Mouse (Mus musculus) left cerebral cortex, adult 6 months (tissue): Measurements from ENCODE around the gene Pcolce2. TPM values are rescaled to one million over a fixed set of nuclear protein-coding genes. Genes with fewer than 3 reads are reported as not detected.

Experiments
- long read RNA-seq, 2 experiments: library from polyadenylated mRNA; unstranded; transcript quantifications; one replicate each; pipeline ENCODE4 v2.0.0; 2019 to 2020
- polyA plus RNA-seq: library from polyadenylated mRNA; unstranded; fragments of <200 nt; fragmentation: Nextera tagmentation; gene quantifications from 2 replicates; pipeline ENCODE4 v1.2.3, GENCODE M21; 2021

Gene Pcolce2
- polyA plus RNA-seq: 1.3 and 3.8 TPM in 2 replicates
- long read RNA-seq, experiment 1, full-length matches to known transcripts: 12 of 13 reads
- long read RNA-seq, experiment 1, partial matches to known transcripts: 0 of 13 reads
- long read RNA-seq, experiment 1, other reads (novel, unspliced or antisense): 1 of 13 reads
- long read RNA-seq, experiment 2, full-length matches to known transcripts: 5 of 7 reads
- long read RNA-seq, experiment 2, partial matches to known transcripts: 0 of 7 reads
- long read RNA-seq, experiment 2, other reads (novel, unspliced or antisense): 2 of 7 reads

GRCm38 (mm10) chr9:95637271-95638181 is at the start of gene Pcolce2:
TSS of gene Pcolce2 (plus strand) at chr9:95637601.

Other genes with a start within 250 kb of the Pcolce2 start
- gene Chst2, start 230.9 kb upstream of the Pcolce2 start, polyA plus RNA-seq: 71.2 and 74.6 TPM in 2 replicates
- gene U2surp, start 125.6 kb upstream of the Pcolce2 start, polyA plus RNA-seq: 63.7 and 66.6 TPM in 2 replicates
- 3.7 and 6.8 TPM in 2 replicates for gene Paqr9, start 77.9 kb upstream of the Pcolce2 start, polyA plus RNA-seq
- 3.7 and 8.5 TPM in 2 replicates for gene Trpc1, start 112.8 kb downstream of the Pcolce2 start, polyA plus RNA-seq
- 8.0 and 8.1 TPM in 2 replicates for gene Pls1, start 207.7 kb downstream of the Pcolce2 start, polyA plus RNA-seq
- gene Atr, start 220.0 kb downstream of the Pcolce2 start, polyA plus RNA-seq: 1.9 and 2.0 TPM in 2 replicates